Mouse (Mus musculus) forebrain, embryonic 15.5 days (tissue): ENCODE results near the gene Epp13. TPM values are rescaled to one million over a fixed set of nuclear protein-coding genes. Genes with fewer than 3 reads are reported as not detected.
"Not testable (repeated sequence)": the region's sequence is repeated elsewhere in the genome, so short reads cannot be mapped to it uniquely, and the experiment has no call there.

ENCODE experiments used
- ATAC-seq: fragments of 200-750 bp; cut with Nextera tagmentation; replicated peaks from 2 replicates; pipeline ENCODE4 v1.8.0; 2017; ENCODE audit warnings: mild to moderate bottlenecking, moderate TSS enrichment, moderate library complexity
- H3K27ac ChIP-seq: fragments of 300-500 bp; sonication (generic); replicated peaks from 2 replicates; pipeline ENCODE4 v1.5.1; 2015; ENCODE audit warnings: mild to moderate bottlenecking, inconsistent platforms
- H3K27me3 ChIP-seq: fragments of 300-500 bp; sonication (generic); 2 replicates; pipeline ENCODE4 v1.6.1; 2015; ENCODE audit warnings: inconsistent platforms
- H3K36me3 ChIP-seq: fragments of 300-500 bp; sonication (generic); 2 replicates; pipeline ENCODE4 v1.6.1; 2015; ENCODE audit warnings: mild to moderate bottlenecking, inconsistent platforms
- H3K4me1 ChIP-seq: fragments of 300-500 bp; sonication (generic); 2 replicates; pipeline ENCODE4 v1.6.1; 2015; ENCODE audit warnings: inconsistent platforms
- H3K4me2 ChIP-seq: fragments of 300-500 bp; sonication (generic); replicated peaks from 2 replicates; pipeline ENCODE4 v1.6.1; 2015; ENCODE audit warnings: mild to moderate bottlenecking, inconsistent platforms
- H3K4me3 ChIP-seq: fragments of 300-500 bp; sonication (generic); 2 replicates; pipeline ENCODE4 v1.5.1; 2015; ENCODE audit warnings: mild to moderate bottlenecking, inconsistent platforms
- H3K9ac ChIP-seq: fragments of 300-500 bp; sonication (generic); replicated peaks from 2 replicates; pipeline ENCODE4 v1.6.1; 2015; ENCODE audit warnings: mild to moderate bottlenecking, inconsistent platforms
- H3K9me3 ChIP-seq: fragments of 300-500 bp; sonication (generic); 2 replicates; pipeline ENCODE4 v1.6.1; 2016; ENCODE audit warnings: inconsistent platforms
- WGBS: fragments of 180-500 bp; shearing (Covaris S2); methylation state at CpG from one replicate; pipeline ENCODE4 v1.1.7; 2015; ENCODE audit warnings: mixed read lengths; 5-methylcytosine and 5-hydroxymethylcytosine counted together
- polyA plus RNA-seq: library from polyadenylated mRNA; unstranded; fragments of >200 nt; fragmentation: Nextera tagmentation; extraction: Ambion mirVana; gene quantifications from 2 replicates; pipeline ENCODE4 v1.2.1, GENCODE M21; 2015

Epp13 gene
- polyA plus RNA-seq, 1 experiment from 2014 or later: not detected

DNA sequence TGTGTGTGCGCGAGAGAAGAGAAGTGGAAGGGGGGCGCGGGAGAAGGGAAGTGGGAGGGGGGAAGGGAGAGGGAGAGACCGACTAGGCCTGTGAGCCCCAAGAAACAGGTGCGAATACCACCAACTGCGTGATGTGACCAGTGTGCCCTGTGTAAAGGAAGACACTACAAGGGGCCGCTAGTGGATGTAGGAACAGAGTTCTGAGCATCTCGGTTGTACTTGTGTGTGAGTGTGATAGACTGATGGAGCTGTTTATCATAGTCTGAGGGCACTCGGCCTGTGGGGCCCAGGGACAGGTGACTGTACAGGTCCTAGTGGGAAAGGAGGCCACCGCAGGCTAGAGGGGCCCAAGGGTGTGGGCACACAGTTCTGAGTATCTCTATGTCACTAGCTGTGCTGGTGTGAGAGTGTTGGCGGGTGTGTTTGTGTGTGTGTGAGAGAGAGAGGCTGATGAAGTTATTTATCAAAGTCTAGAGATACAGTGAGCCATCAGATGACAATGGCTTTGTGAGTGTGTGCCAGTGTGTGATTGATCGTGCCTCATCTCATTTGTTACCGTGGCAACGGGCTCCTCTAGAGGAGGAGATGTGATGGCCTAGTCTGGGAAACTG lies 34.5 kb downstream of the Epp13 start:
- Histone ChIP-seq H3K27ac (peak overlapping the region; percentile 88), H3K9ac (peak overlapping the region; percentile 55), H3K4me2 (peak overlapping the region; percentile 83), H3K36me3 (0 out of 2 replicates have a peak, but pooled peaks cover 5% of the 10 kb centered on the region), H3K27me3 (no peaks in the 10 kb centered on the region), H3K4me1 (peaks cover 28% of the 10 kb centered on the region), H3K9me3 (no peaks in the 10 kb centered on the region), H3K4me3 (peak overlapping the region; percentile 58)
- peak; percentile 32 for ATAC-seq
- WGBS: 24% methylated on average over 15 of the region's 15 CpGs

DNA sequence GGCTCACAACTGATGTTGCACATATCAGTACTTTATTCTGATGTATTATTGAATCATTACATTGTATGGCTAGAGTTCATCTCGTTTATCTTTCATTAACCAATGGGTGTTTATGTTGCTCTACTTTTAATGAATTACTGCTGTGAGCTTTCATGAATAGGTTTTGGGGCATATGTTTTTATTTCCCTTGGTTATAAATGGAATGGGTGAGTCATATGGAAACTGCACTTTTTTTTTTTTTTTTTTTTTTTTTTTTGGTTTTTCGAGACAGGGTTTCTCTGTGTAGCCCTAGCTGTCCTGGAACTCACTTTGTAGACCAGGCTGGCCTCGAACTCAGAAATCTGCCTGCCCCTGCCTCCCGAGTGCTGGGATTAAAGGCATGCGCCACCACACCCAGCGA lies 38.6 kb downstream of the Epp13 start:
- WGBS: 94% methylated on average over 6 of the region's 6 CpGs
- H3K4me3 ChIP-seq, H3K27ac ChIP-seq, H3K27me3 ChIP-seq, H3K4me2 ChIP-seq, H3K9me3 ChIP-seq, ATAC-seq, H3K9ac ChIP-seq: not testable (repeated sequence)
- Histone ChIP-seq H3K36me3 (peaks cover 33% of the 10 kb centered on the region), H3K4me1 (peaks cover 16% of the 10 kb centered on the region)

DNA sequence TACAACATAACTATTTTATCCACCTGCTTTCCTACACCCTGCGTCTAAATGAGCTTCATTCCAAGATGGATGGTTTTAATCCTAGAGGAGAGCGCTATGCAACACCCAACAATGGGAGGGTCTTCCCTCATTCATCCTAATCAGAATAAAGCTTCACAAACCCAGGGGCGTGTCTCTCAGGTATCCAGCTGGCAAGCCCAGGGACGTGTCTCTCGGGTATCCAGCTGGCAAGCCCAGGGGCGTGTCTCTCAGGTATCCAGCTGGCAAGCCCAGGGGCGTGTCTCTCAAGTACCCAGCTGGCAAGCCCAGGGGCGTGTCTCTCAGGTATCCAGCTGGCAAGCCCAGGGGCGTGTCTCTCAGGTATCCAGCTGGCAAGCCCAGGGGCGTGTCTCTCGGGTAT lies 48.3 kb downstream of the Epp13 start:
- H3K27me3 ChIP-seq, H3K4me3 ChIP-seq, ATAC-seq, H3K9ac ChIP-seq, H3K4me1 ChIP-seq, H3K4me2 ChIP-seq, H3K9me3 ChIP-seq, H3K27ac ChIP-seq: not testable (repeated sequence)
- WGBS: 89% methylated on average over 11 of the region's 11 CpGs
- peaks cover 55% of the 10 kb centered on the region for H3K36me3 ChIP-seq

DNA sequence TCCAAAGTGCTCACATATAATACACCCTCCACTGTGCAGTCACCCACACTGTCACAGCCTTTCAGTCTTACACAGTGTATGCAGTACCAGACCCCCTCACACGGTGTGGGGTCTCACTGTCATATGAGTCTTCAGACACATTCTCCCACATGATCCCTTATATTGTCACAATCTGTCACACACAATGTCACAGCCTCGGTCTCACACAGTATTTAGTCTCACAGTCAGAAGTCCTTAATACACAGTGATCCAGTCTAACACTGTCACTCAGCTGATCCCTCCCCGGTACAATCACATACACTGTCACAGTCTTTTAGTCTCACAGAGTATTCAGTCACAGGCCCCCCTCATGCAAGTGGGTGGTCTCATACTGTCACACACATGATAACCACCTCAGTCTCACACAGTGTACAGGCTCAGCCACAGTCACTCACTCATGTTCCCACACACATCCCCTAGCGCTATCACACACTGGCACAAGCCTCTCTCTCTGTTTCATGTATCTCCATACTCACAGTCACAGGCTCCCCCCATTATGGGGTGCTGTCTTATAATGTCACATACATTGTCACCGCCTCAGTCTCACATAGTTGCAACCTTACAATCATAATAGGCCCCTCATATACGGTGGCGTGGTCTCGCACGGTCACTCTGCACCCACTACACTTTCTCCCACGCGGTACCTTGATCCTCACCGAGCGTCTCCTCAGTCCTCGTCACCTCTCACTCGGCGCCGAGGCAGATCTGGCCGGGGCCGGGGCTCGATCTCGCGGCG lies 78.1 kb downstream of the Epp13 start:
- ATAC-seq: peak; percentile 89
- Histone ChIP-seq H3K9ac (peak overlapping the region; percentile 73), H3K36me3 (peaks cover 14% of the 10 kb centered on the region), H3K4me3 (peak overlapping the region; percentile 59), H3K4me1 (peaks cover 16% of the 10 kb centered on the region), H3K9me3 (0 out of 2 replicates have a peak, but pooled peaks cover 3% of the 10 kb centered on the region), H3K27ac (peak overlapping the region; percentile 87), H3K27me3 (no peaks in the 10 kb centered on the region), H3K4me2 (peak overlapping the region; percentile 47)
- 16% methylated on average over 23 of the region's 23 CpGs for WGBS

GRCm38 (mm10) chr7:6331233-6331956 lies 78.9 kb downstream of the Epp13 start, which contains the start of gene Zfp583:
Gene Zfp583, minus strand, starts transcription at chr7:6331285.
- peak within 1 kb of the TSS; percentile 87 for H3K27ac ChIP-seq
- peak within 1 kb of the TSS; percentile 47 for H3K4me2 ChIP-seq
- H3K4me3 ChIP-seq: peak within 1 kb of the TSS; percentile 59
- H3K4me1 ChIP-seq: peaks cover 16% of the 10 kb centered on the region
- H3K36me3 ChIP-seq: peaks cover 14% of the 10 kb centered on the region
- peak within 1 kb of the TSS; percentile 73 for H3K9ac ChIP-seq
- ATAC-seq: peak; percentile 93
- 4% methylated on average over 31 of the region's 31 CpGs for WGBS
- 0 out of 2 replicates have a peak, but pooled peaks cover 3% of the 10 kb centered on the region for H3K9me3 ChIP-seq
- no peaks in the 10 kb centered on the region for H3K27me3 ChIP-seq

Other genes starting within 250 kb of the Epp13 start
- gene Vmn1r65, start 241.7 kb upstream of the Epp13 start, polyA plus RNA-seq: not detected in 2 replicates
- gene Nlrp4c, start 207.5 kb upstream of the Epp13 start, polyA plus RNA-seq: not detected in 2 replicates
- 23.7 and 25.5 TPM in 2 replicates for gene Zfp787, start 96.7 kb upstream of the Epp13 start, polyA plus RNA-seq
- gene Zfp444, start 80.5 kb upstream of the Epp13 start, polyA plus RNA-seq: 111 and 112 TPM in 2 replicates
- gene Galp, start 55.6 kb upstream of the Epp13 start, polyA plus RNA-seq: not detected in 2 replicates
- gene Zscan5b, start 30.4 kb upstream of the Epp13 start, polyA plus RNA-seq: not detected in 2 replicates
- gene Zfp667, start 33.9 kb downstream of the Epp13 start, polyA plus RNA-seq: 15.2 and 15.8 TPM in 2 replicates
- gene Zfp583, start 78.6 kb downstream of the Epp13 start, polyA plus RNA-seq: 12.3 and 13.8 TPM in 2 replicates
- gene Gm3854, start 91.0 kb downstream of the Epp13 start, polyA plus RNA-seq: 5.7 and 6.0 TPM in 2 replicates
- 4.5 and 4.6 TPM in 2 replicates for gene Zfp78, start 110.6 kb downstream of the Epp13 start, polyA plus RNA-seq
- 21.5 and 23.3 TPM in 2 replicates for gene Zfp28, start 130.6 kb downstream of the Epp13 start, polyA plus RNA-seq
- gene Smim17, start 146.0 kb downstream of the Epp13 start, polyA plus RNA-seq: 2.6 and 3.4 TPM in 2 replicates
- gene Gm20715, start 157.6 kb downstream of the Epp13 start, polyA plus RNA-seq: 0.06 TPM in 1 of 2 replicates, not detected in the other
- gene Olfr1344, start 186.0 kb downstream of the Epp13 start, polyA plus RNA-seq: not detected in 2 replicates
- 0.03 TPM in 1 of 2 replicates, not detected in the other for gene Olfr1336, start 203.5 kb downstream of the Epp13 start, polyA plus RNA-seq
- gene Olfr1346, start 214.4 kb downstream of the Epp13 start, polyA plus RNA-seq: not detected in 2 replicates
- not detected in 2 replicates for gene Olfr5, start 234.2 kb downstream of the Epp13 start, polyA plus RNA-seq
- gene Olfr1347, start 247.0 kb downstream of the Epp13 start, polyA plus RNA-seq: not detected in 2 replicates